Mouse (Mus musculus) lung, embryonic 16.5 days (tissue): ENCODE data around the gene Immp1l. TPM values are rescaled to one million over a fixed set of nuclear protein-coding genes. Genes with fewer than 3 reads are reported as not detected.

Experiments
- ATAC-seq: fragments of 200-750 bp; cut with Nextera tagmentation; 2 replicates; pipeline ENCODE4 v1.8.0; 2017; ENCODE audit warnings: low read depth, mild to moderate bottlenecking, moderate library complexity
- H3K27ac ChIP-seq: fragments of 300-500 bp; sonication (generic); 2 replicates; pipeline ENCODE4 v1.5.1; 2014; ENCODE audit warnings: mild to moderate bottlenecking, control low read depth, low read length
- H3K27me3 ChIP-seq: fragments of 300-500 bp; sonication (generic); 2 replicates; pipeline ENCODE4 v1.6.1; 2014; ENCODE audit warnings: low read depth, low read length, mixed read lengths; ENCODE audit not compliant: control insufficient read depth, insufficient read depth
- H3K36me3 ChIP-seq: fragments of 300-500 bp; sonication (generic); 2 replicates; pipeline ENCODE4 v1.6.1; 2014; ENCODE audit warnings: low read length; ENCODE audit not compliant: control insufficient read depth, insufficient read depth
- H3K4me1 ChIP-seq: fragments of 300-500 bp; sonication (generic); replicated peaks from 2 replicates; pipeline ENCODE4 v1.6.1; 2014; ENCODE audit warnings: low read length, mixed read lengths; ENCODE audit not compliant: control insufficient read depth, insufficient read depth
- H3K4me2 ChIP-seq: fragments of 300-500 bp; sonication (generic); 2 replicates; pipeline ENCODE4 v1.6.1; 2014; ENCODE audit warnings: low read depth, low read length, control low read depth
- H3K4me3 ChIP-seq: fragments of 300-500 bp; sonication (generic); 2 replicates; pipeline ENCODE4 v1.5.1; 2014; ENCODE audit warnings: mild to moderate bottlenecking, low read length, control low read depth
- H3K9ac ChIP-seq: fragments of 300-500 bp; sonication (generic); 2 replicates; pipeline ENCODE4 v1.6.1; 2014; ENCODE audit warnings: low read length, control low read depth
- H3K9me3 ChIP-seq: fragments of 300-500 bp; sonication (generic); 2 replicates; pipeline ENCODE4 v1.6.1; 2016; ENCODE audit warnings: low read length; ENCODE audit not compliant: control insufficient read depth
- WGBS: fragments of 180-500 bp; shearing (Covaris S2); extraction: QIAGEN DNeasy Blood & Tissue Kit; methylation state at CpG from one replicate; pipeline ENCODE4 v1.1.7; 2014; 5-methylcytosine and 5-hydroxymethylcytosine counted together
- polyA plus RNA-seq: library from polyadenylated mRNA; unstranded; fragments of >200 nt; fragmentation: Nextera tagmentation; extraction: Ambion mirVana; gene quantifications from 2 replicates; pipeline ENCODE4 v1.2.1, GENCODE M21; 2015

Immp1l gene
- polyA plus RNA-seq, 1 experiment from 2014 or later: 123 TPM

DNA sequence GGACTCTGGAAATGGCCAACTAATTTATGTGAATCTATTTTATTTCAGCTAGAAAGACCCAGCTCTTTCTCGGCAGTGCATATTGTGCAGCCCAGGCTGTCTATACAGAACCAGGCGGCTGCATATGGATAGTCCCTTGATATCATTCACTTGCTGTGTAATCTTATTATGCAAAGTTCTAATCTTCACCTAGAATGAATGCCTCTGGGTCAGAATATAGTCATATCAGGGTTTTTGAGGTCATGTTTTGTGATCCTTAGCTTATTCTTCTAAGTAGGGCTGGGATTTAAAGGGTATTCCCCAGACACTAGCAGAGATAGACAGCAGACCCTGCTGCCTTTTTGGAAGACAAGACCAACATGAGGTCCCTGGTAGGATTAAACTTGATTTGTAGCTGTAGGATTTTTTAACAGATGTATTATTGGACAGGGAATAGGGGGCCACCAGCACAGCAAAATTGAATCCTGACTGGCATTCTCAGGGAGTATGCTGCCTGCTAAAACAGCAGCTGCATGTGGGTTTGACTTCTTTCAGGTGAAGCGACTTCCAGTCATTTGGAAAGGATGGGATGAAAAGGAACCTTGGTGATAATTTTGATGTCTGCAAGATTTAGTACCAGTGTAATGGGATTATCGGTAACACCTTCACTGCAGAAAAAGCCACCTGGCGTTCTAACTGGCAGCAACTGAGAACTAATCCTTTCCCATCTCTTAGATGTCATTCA, 13.3 kb downstream of the Immp1l start:
- H3K27me3 ChIP-seq: no peaks in the 10 kb centered on the region
- H3K36me3 ChIP-seq: no peaks in the 10 kb centered on the region
- 82% methylated on average over 5 of the region's 5 CpGs for WGBS
- H3K4me2 ChIP-seq: no peak overlapping the region
- no peak overlapping the region for H3K4me3 ChIP-seq
- no peak overlapping the region for H3K27ac ChIP-seq
- H3K9ac ChIP-seq: no peak overlapping the region
- ATAC-seq: no peak
- H3K4me1 ChIP-seq: no peaks in the 10 kb centered on the region
- no peaks in the 10 kb centered on the region for H3K9me3 ChIP-seq

DNA sequence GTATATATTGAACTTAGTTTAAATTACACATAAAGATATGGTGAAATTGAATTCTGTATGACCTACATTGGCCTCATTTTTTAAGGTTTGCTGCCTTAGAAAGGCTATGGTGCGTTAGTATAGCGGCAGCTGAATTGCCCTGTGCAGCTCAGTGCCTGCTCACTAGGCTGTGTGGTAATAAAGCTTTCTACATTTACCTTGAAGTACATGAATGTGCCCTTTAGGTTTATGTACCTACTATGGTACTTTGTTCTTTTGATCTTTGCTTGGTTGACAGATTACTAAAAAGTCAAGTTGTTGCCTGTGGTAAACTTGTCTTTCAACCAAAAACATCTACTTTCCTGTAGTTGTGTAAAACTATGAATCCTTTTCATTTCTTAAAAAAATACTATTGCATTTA, 45.7 kb downstream of the Immp1l start:
- 95% methylated on average over 2 of the region's 2 CpGs for WGBS
- no peak for ATAC-seq

DNA sequence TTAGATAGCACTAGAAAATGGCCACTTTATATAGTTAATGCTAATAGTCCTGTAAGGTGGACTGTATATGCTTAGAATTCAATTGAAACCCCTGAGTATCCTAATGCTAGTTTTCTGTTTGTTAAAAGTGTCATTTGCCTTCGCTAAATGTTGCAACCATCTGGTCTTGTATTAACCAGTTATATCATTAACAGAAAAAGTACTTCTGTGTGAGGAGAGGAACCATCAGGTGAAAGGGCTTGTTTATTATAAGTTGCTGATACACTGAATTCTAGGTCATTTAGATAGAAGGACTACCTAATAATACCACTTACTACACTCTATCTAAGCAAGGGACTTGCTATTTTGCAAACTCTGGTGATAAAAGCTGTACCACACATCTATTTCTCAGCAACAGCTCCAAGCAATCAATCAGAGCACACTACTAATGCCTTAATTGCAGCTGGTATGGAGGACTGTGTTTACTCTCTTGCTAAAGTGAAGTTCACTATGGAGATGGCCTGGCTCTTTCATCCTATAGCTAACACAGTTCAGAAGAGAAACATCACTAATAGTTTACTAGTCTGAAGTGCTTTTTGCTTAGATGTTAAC, 47.0 kb downstream of the Immp1l start:
- no peaks in the 10 kb centered on the region for H3K36me3 ChIP-seq
- no peak for ATAC-seq
- no peaks in the 10 kb centered on the region for H3K27me3 ChIP-seq
- H3K4me3 ChIP-seq: no peak overlapping the region
- WGBS: 66% methylated on average over 1 of the region's 1 CpGs
- no peak overlapping the region for H3K4me2 ChIP-seq
- H3K4me1 ChIP-seq: no peaks in the 10 kb centered on the region
- H3K9me3 ChIP-seq: no peaks in the 10 kb centered on the region
- H3K9ac ChIP-seq: no peak overlapping the region
- no peak overlapping the region for H3K27ac ChIP-seq

More for the DNA sequence above, 45.7 kb downstream of the Immp1l start:
- no peak overlapping the region for H3K4me2 ChIP-seq
- no peak overlapping the region for H3K27ac ChIP-seq
- no peaks in the 10 kb centered on the region for H3K27me3 ChIP-seq
- H3K9ac ChIP-seq: no peak overlapping the region
- no peaks in the 10 kb centered on the region for H3K4me1 ChIP-seq
- H3K4me3 ChIP-seq: no peak overlapping the region
- no peaks in the 10 kb centered on the region for H3K9me3 ChIP-seq
- H3K36me3 ChIP-seq: no peaks in the 10 kb centered on the region

DNA sequence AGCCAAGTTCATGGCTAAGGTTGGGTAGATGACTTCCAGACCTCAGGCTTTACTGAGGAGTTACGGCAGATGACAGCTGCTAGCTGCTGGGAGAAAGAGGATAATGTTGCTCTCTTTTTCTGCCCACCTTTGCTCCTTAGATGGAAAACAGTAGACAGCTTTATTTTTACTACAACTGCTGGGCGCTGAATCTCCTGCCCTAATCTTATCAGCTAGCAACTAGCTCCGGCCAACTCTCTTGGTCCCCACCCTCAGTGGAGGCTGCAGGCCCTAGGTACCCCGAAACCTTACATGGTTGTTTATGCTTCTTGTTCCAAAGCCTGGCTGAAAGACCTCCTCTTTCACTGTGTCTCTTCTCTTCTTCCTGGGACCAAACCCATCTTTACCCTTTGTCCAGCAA, 49.4 kb downstream of the Immp1l start:
- no peak for ATAC-seq
- Histone ChIP-seq H3K36me3 (no peaks in the 10 kb centered on the region), H3K27me3 (no peaks in the 10 kb centered on the region), H3K4me2 (no peak overlapping the region), H3K9ac (no peak overlapping the region), H3K9me3 (no peaks in the 10 kb centered on the region), H3K4me3 (no peak overlapping the region), H3K4me1 (no peaks in the 10 kb centered on the region), H3K27ac (no peak overlapping the region)
- WGBS: 71% methylated on average over 4 of the region's 4 CpGs

DNA sequence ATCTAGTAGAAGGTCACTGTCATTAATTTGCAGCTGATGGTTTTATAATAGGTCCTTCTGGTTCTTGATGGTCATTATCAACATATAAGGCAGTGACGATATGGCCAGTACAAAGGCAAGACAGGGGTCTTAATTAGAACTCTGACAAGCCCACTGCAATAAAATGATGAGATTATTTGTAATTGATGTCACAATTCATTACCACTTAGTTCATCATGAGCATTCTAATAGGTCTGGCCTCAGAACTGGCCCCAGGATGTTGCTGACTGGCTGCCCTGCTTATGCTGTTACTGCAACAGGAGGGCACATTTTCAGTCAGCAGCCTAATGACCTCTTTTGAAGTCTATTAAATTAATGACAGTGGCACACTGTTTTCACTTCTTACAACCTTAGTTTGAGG, 59.0 kb downstream of the Immp1l start:
- H3K4me3 ChIP-seq: no peak overlapping the region
- no peaks in the 10 kb centered on the region for H3K27me3 ChIP-seq
- no peaks in the 10 kb centered on the region for H3K4me1 ChIP-seq
- no peak overlapping the region for H3K9ac ChIP-seq
- no peak overlapping the region for H3K27ac ChIP-seq
- H3K9me3 ChIP-seq: no peaks in the 10 kb centered on the region
- no peak for ATAC-seq
- no peaks in the 10 kb centered on the region for H3K36me3 ChIP-seq
- no peak overlapping the region for H3K4me2 ChIP-seq
- 92% methylated on average over 1 of the region's 1 CpGs for WGBS

DNA sequence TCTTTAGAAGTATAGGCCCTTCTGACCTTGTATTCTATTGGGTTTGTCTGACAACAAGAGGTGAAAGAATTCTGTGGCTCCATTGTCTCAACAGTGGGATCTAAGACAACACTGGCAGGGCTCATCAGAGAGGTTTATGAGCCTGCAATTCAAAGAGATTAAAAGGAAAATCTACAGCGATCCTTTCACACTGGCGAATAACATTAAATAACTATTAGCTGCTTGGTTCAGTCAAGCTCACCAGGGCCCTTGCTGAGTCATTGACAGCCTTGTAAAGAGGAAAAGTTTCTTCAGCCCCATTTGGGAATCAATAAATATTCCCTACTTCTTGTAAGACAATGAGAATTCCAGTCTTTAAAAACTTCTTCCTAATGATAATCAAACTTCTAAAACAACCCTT, 69.5 kb downstream of the Immp1l start:
- 35% methylated on average over 2 of the region's 2 CpGs for WGBS
- H3K27me3 ChIP-seq: no peaks in the 10 kb centered on the region
- H3K4me1 ChIP-seq: no peaks in the 10 kb centered on the region
- no peak overlapping the region for H3K4me3 ChIP-seq
- no peaks in the 10 kb centered on the region for H3K9me3 ChIP-seq
- ATAC-seq: no peak
- no peak overlapping the region for H3K4me2 ChIP-seq
- H3K36me3 ChIP-seq: peaks cover 2% of the 10 kb centered on the region; the same call in 1 of the 2 replicates
- no peak overlapping the region for H3K9ac ChIP-seq
- no peak overlapping the region for H3K27ac ChIP-seq

DNA sequence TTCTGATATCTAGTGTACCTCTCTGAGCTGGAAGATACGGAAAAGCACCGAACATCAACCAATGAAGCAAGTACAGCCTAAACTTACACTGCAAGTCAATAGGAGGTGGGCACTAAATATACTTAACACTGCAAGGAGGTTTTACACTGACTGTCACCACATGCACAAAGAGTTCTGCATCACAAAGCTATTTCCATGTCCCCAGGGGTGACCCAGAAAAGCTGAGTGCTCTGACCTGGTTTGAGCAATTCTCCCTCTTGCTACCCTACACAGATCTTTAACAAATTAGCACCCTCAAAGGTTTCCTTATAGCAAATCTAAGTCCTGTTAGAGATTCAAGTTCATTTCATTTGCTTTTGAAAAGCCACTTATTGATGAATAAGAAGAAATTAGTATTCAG, 73.6 kb downstream of the Immp1l start:
- no peaks in the 10 kb centered on the region for H3K9me3 ChIP-seq
- no peak for ATAC-seq

DNA sequence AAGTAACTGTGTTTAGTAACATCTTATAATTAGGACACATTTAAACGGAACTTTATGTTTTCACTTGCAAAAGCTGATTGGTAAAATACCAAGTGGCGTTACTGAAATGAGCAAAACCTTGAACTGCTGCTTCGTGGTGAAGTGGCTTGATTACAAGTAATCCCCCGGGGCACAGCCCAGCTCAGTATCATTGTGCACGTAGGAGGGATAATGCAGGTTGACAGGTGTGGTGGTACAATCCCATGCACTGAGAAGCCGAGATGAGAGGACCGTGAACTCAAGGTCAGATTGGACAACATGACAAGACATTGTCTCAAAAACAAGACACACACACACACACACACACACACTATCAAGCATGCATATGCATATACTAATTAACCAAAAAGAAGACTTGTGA, 80.8 kb downstream of the Immp1l start:
- Histone ChIP-seq H3K4me3 (no peak overlapping the region), H3K4me2 (no peak overlapping the region), H3K27ac (no peak overlapping the region), H3K9me3 (no peaks in the 10 kb centered on the region), H3K36me3 (no peaks in the 10 kb centered on the region), H3K9ac (no peak overlapping the region), H3K27me3 (no peaks in the 10 kb centered on the region), H3K4me1 (no peaks in the 10 kb centered on the region)
- WGBS: 85% methylated on average over 7 of the region's 7 CpGs
- no peak for ATAC-seq

More for the DNA sequence above, 73.6 kb downstream of the Immp1l start:
- H3K27me3 ChIP-seq: no peaks in the 10 kb centered on the region
- no peaks in the 10 kb centered on the region for H3K4me1 ChIP-seq
- no peaks in the 10 kb centered on the region for H3K36me3 ChIP-seq
- WGBS: 92% methylated on average over 2 of the region's 2 CpGs
- H3K4me2 ChIP-seq: no peak overlapping the region
- H3K9ac ChIP-seq: no peak overlapping the region
- H3K27ac ChIP-seq: no peak overlapping the region
- H3K4me3 ChIP-seq: no peak overlapping the region

DNA sequence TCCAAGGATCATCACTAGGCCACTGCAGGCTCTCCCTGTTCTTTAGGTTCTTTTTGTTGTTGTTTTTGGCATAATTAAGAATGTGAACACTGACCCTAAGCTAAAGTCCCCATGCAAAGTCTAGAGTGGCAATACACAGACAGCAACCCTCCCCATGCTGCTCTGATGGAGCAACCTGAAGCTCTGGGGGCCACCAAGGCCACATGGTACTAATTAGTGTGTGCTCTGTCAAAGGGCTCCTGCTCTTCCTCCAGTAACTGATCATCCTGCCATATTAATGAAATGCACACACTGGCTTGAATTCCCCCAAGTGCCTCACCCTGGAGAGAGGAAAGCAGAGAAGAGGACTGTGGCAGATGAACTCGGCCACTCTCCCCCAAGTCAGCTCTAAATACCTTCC, 82.7 kb downstream of the Immp1l start:
- Histone ChIP-seq H3K9ac (no peak overlapping the region), H3K4me2 (no peak overlapping the region), H3K4me3 (no peak overlapping the region), H3K36me3 (no peaks in the 10 kb centered on the region), H3K27me3 (no peaks in the 10 kb centered on the region), H3K9me3 (no peaks in the 10 kb centered on the region), H3K4me1 (no peaks in the 10 kb centered on the region), H3K27ac (no peak overlapping the region)
- 61% methylated on average over 1 of the region's 1 CpGs for WGBS
- ATAC-seq: no peak
